Mouse (Mus musculus): Measurements from ENCODE around the gene Cwf19l1.
A peak's percentile ranks its signal among the peaks of the same experiment; 100 is the strongest.

Gene Cwf19l1

DNA sequence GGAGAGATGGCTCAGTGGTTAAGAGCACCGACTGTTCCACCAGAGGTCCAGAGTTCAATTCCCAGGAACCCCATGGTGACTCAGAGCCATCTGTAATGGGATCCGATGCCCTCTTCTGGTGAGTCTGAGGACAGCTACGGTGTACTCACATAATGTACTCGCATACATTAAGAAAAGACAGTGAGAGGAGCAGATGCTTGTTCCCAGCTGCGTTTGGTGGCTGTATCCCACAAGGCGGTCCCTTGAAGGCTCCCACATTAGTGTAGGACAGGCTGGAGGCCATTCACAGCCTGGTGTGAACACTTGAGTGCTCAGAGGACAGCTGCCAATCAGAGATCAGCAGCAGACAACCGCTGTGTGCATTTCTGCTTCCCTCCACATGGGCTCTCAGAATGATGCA is 24.0 kb downstream of the Cwf19l1 start:
- peak; percentile 61 for DNase-seq (ENCODE audit: low spot score)

DNA sequence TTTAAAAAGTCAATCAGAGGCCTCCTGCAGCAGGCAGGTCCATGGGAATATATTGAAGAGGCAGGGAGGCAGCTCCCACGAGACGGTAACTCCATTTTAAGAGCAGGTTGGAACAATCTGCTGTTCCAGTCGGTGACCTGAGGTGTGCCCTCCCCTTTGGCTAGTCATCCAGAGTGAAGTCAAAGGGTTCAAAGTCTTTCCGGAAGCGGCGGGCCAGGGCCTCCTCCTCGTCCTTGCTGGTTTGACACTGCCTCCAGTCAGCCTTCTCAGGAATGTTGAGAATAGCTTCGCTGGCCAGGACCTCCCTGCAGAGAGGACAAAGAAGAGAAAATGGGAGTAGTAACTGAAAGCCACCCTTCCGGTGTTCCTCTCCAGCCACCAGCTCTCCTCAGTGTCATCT is 25.3 kb downstream of the Cwf19l1 start:
- no peak for DNase-seq (ENCODE audit: low spot score)

DNA sequence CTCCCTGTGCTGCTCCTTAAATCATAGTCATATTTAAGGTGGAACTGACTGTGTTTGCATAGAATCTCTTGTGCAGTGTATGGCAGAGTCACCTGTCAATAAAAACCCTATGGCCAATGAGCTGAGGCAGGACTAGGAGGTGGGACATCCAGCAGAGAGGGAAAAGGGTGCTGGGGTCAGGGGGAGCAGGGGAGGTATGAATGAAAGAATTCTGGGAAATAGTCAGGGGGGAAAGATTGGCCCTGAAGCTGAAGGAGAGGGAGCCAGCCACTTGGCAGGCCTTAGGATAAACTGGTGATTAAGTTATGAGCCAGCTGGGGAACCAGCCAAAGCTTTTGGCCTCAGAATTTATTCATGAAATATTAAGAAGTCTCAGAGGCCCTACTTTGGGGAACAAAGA is 26.7 kb downstream of the Cwf19l1 start:
- no peak for DNase-seq (ENCODE audit: low spot score)

DNA sequence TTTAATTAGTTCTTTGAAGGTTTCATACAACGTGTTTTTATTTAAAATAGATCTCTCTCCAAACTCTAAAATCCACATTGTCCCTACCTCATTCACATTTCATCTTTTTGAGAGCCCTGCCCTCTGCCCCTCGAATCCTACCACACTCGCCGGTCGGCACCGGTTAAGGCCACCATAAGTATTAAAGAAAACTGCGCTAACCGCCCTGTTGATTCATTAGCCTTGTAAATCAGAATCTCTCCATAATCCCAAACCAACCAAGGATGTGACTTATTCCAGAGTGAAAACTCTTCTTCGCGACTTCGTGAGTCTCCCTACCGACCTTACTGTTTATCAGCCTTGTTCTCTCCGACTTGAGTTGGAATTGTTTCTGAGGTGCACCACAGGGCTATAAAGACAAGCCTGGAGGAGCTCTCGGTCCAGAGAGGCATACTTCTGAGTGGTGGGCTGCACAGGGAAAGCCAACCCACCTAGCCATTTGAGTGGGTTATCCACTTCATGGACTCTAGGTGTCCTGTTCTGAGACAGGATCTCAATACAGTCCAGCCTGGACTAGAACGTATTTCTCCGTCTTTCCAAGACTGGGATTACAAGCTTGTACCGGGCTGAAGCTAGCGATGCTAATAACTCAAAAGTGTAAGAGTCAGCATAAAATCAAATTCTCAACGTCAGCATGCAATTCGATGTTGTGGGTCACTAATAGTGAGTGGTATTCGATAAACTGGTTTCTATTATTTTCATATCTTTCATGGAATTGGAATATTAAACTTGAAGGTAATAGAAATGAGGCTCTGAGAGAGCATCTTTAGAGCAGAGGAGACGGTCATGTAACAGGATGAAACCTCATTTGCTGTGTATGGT is 27.8 kb downstream of the Cwf19l1 start:
- no peak for DNase-seq (ENCODE audit: low spot score)

DNA sequence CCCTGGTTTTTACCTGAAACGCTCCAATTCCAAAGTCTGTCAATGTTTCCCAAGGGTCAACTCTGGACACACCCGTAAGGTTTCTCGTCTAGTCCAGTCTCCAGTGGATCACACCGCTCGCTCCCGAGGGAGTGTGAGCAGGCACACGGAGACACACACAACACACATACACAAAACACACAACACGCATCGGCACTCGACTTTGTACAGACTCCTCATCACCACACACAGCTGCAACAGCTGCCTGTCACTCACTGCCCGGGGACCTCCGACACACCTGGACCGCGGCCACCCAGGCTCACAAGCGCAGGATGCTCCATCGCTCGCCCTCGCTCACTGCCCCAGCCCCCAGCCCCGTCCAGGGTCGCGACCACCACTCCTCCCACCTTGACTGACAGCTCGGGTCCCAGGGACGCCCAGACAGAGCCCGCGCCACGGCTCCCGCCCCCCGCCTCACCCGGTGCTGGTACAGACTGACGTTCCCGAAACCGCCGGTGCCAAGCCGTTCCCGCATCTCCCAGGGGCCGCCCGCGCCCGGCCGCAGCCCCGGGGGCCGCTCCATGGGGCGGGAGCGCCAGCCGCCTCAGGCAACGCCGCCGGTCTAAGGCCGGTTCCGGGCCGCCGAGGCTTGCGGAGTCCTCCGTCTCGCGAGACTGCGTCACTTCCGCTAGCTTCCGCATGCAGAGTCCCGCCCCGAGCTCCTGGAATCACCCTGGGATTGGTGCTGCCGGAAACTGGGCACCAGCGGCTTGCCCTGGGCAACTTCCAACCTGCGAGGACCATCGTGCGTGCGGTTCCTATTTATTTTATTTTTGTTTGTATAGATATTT is 28.6 kb downstream of the Cwf19l1 start, which contains the start of gene Chuk:
TSS of gene Chuk (minus strand) at position 650 of the 830 bp plus-strand sequence.
- peak; percentile 99 for DNase-seq (ENCODE audit: low spot score)

DNA sequence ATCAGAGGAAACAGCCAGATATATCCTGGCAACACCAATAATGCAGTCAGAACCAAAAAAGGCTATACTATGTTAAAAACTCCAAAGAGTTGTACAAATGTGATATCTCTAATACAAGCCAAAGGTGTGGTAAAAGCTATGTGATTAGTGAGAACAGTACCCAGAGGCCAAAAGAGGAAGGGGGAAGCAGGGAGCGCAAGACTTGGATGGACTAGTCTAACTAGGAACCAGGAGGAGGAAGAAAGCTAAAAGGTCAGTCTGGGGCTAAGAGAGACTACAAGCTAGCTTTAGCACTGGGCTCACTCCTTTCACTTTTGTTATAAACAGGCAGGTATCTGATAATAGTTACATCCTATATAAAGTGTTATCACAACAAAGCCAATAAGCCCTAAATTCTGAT is 31.3 kb downstream of the Cwf19l1 start:
- DNase-seq (ENCODE audit: low spot score) = no peak

DNA sequence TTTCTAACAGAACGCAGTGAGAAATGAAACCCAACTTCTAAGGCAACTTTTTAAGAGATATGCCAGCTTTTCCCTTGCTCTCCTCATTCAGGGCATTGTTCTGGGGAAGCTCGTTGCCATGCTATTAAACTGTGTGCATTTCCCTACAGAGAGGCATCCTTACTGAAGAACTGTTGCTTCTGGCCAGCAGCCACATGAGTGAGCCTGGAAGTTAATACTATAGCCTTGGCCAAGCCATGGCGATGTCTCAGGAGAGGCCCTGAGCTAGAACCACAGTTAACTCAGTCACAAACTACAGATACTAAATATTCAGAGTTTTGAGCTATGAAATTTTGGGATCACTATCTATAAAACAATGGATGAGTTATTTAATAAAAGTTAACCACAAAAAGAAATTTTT is 32.7 kb downstream of the Cwf19l1 start:
- DNase-seq (ENCODE audit: low spot score) = no peak

DNA sequence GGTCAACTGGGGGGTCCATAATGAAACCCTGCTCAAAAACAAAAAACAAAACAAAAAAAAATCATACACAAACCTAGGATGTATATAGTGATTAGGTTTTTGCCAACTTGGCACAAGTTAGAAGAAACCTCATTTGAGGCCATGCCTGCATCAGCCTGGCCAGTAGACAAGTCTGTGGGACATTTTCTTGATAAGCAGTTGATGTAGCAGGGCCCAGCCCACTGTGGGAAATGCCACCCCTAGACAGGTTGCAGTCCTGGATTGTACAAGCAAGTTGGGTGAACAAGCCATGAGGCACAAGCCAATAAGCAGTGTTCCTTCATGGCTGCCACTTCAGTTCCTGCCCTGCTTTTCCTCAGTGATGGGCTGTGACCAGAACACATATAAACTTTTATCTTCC is 34.8 kb downstream of the Cwf19l1 start:
- DNase-seq (ENCODE audit: low spot score) = no peak

DNA sequence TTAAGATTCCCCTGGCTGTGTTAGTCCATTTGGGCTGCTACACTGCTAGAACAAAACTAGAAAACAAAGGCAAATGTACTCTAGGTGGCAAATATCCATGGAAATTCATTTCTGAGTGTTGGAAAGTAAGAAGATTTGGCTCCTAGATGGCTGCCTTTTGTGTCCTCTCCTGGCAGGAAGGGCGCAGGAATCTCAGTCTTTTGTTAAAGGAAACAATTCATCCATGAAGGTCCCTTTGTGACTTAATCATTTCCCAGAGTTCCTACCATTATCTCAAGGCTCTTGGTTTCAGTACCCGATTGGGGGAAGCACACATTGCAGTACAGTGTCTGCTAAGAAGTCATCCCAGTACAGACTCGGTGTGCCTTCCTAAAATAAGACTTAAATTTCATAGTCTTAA is 49.4 kb downstream of the Cwf19l1 start:
- DNase-seq (ENCODE audit: low spot score) = peak; percentile 28

DNA sequence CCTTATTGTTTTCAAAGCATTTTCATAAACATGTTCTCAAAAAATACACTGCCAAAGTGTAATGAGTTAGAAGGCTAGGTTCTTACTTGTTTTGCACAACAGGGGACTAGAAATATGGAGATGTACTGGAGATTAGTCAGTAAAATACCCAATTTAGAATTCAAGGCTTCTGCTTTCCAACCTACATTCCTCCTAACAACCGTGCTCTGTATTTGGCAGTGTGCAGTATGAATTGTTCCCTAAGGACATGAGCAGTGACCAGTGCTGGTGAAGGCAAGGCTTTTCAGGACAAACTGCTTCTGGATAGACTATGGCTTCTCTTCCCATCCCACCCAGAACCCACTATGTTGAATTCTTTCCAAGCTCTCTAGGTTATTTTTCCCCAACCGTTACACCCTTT is 54.8 kb downstream of the Cwf19l1 start:
- no peak for DNase-seq (ENCODE audit: low spot score)

DNA sequence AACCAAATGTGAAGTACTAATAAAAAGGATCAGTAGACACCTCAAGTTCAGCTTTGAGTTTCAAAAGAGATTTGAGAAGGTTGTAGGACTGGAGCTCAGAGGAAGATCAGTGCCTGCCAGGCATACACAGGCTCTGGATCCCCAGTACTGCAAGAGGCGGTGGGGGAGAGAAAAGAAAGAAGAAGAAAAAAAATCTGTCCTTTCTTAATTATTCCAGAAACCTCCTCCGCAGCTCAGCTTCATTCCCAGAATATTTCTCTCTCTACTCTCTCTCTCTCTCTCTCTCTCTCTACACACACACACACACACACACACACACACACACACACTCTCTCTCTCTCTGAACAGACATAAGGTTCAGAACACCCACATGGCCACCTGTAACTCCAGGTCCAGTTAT is 55.7 kb downstream of the Cwf19l1 start:
- DNase-seq (ENCODE audit: low spot score) = no peak

DNA sequence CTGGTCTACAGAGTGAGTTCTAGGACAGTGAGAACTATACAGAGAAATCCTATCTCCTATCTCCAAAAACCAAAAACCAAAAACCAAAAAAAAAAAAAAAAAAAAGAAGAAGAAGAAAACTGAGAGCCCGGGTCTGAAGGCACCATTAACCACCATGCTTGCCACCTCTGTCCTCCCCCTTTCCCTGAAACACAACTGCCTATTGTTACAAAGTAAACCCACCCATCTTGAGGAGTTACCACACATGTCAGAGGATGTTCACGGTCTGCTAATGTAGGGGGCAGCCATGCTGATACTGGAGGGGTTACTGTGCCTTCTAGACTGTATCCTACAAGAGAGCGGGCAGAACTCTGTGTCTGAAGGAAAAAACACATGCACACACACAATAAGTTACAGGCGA is 58.7 kb downstream of the Cwf19l1 start:
- DNase-seq (ENCODE audit: low spot score) = no peak

DNA sequence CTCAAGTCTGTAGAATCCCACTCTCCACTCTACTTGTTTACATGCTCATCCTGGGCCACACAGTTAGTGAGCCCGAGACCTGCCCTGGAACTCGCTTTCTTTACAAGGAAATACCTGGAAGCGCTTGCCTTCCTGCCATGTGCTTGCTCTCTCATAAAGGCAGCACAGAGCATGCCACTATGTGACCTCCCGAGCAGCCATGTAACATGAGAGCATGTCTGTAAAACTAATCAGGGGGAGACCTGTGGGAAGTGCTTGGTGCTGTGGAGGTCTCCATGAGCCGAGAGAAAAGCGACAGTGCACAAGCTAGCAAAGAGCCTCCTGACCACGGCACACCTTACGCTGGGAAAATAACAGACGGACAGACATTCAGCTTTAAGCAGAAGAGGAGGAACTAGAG is 59.2 kb downstream of the Cwf19l1 start:
- DNase-seq (ENCODE audit: low spot score) = peak; percentile 39

DNA sequence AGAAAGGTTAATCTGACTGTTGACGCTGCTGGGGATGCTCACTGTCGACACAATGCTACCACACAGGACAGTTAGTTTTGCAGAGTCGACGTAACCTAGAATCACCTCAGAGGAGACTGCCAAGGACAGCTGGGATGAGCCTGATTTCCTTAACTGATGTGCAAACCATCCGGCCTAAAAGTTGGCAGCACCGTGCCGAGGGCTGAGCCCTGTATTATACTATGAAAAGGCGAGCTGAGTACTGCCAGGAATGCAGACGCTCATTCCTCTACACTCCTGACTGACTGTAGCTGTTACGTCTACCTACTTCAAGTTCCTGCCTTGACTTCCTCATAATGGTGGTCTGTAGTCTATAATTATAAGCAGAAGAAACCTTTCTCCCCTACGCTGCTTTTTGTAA is 60.7 kb downstream of the Cwf19l1 start:
- DNase-seq (ENCODE audit: low spot score) = no peak

DNA sequence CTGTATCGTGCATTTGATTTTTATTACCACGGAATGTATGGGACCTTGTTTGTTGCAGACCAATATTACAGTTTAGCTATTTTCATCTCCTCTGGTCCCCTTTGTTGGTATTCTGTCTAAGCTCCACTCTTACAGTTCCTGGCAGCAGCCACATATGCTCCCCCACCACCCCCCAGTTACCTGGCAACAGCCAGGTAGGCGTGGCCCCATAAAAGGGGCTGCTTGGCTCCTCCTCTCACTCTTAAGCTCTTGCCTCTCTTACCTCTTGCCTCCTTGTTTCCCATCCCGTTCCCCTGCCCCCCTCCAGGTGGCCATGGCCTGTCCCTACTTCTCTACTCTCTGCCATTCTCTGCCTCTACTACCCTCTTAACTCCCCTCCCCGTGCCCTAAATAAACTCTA is 64.5 kb downstream of the Cwf19l1 start:
- DNase-seq (ENCODE audit: low spot score) = no peak

DNA sequence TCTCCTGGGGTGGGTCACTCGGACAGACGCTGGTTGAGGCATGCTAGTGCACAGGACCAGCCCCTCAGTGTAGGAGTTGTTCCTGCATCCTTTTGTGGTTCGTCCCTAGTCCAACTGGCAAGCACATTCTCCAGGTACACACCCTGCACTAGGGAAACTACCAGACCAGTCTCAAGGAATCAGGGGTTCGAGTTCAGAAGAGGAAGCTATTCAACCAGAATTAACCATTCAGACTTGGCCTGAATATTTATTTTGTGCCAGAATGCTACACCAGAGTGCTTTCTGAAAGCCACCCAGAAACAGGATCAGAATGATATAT is 65.8 kb downstream of the Cwf19l1 start:
- no peak for DNase-seq (ENCODE audit: low spot score)

DNA sequence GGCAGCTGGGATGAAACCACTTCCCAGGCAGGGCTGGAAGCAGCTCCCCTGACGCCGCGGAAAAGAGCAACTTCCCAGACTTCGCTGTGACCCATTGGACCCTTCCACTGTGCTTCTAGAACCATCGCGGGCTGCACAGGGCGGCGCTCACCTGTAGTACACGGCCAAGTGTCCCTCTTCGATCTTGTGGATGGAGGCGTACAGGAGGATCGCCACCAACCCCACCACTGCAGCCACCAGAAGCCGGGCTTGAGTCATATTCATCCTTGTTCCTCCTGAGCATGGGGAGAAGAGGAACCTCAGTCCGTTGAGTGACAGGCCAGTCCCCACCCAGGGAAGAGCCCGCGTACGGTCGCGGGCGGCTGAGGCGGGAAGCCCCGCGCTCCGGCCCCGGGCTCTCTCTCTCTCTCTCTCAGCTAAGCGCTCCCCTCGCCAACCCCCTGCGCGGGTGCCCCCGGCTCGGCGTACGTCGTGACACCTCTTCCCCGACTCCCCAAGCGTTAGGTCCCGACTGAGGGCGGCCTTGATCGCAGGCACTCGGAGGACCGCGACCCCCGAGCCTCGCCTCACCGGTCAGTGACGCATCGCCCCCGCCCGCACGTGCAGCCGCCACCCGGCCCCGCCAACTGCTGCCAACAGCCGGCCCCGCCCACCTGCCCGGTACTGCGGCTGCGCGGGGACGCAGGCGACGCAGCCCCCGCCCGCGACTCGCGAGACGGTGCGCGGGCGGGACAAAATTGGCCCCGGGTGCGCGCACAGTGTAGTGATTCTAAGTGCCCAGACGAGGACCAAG is 66.4 kb downstream of the Cwf19l1 start, which contains the start of gene Erlin1:
TSS of gene Erlin1 (minus strand) at position 665 of the 793 bp plus-strand sequence.
- DNase-seq (ENCODE audit: low spot score) = peak; percentile 92

DNA sequence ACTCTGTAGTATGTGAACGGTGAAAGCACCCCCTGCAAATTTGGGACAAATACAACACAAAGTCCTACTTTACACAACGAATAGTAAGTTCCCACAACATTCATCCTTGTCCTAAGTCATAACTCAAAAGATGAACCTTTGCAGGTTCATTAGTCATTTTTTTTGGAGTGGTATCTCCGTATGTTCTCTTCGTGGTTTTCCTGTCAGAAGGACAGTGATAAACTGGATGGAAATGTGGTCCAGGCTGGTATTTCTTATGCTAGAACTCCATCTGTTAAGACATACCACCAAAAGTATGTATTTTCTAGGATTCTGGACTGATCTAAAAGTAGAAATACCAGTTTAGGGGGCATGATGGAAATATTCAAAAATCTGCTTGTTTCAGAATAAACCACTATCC is 67.4 kb downstream of the Cwf19l1 start:
- no peak for DNase-seq (ENCODE audit: low spot score)

DNA sequence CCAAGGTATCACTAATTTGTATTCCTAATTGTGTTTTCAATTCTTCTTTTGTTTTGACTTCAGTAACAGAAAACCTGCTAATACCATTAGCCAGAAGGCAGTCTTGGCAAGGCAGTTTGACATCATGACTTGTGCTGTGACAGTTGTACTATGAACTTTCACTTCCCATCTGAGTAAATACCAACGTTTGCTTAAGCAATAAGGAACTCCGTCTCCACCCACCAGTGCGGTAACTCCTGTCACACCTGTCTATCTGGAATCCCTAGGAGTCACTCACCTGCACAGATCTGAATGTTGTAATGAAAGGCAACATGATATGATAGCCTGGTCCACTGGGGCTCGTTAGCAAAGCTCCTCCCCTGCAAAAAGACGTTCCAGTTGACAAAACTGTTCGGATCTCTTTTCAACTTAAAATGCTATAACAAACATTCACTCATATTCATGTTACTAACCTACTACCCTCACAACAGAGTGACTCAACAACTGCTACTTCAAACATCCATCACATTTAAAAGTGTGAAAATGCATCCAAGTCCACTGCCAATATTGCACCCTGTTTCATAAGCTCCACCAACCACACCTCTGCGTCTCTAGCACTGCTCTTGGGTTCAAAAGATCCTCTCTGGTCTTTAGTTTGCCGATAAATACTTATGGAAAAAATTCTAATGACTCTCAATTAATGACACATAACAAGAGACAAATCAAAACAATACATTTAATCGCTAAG is 68.2 kb downstream of the Cwf19l1 start:
- no peak for DNase-seq (ENCODE audit: low spot score)

DNA sequence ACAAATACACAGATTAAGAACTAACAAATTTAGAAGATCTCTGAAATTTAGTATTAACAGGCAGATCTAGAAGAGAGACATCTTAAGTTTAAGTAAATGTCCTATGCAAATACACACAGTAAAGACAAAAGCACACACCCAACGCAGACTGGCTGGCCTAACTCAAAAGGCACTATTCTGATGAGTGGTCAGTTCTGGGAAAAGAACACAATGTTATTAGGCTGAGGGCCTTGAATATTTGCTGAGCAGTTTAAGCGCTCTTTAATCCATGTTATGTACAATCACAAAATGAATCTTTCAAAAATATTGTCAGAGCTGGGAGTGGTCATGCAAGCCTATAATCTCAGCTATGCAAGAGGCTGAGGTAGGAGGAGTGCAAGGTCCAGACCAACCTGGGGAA is 70.9 kb downstream of the Cwf19l1 start:
- no peak for DNase-seq (ENCODE audit: low spot score)

DNA sequence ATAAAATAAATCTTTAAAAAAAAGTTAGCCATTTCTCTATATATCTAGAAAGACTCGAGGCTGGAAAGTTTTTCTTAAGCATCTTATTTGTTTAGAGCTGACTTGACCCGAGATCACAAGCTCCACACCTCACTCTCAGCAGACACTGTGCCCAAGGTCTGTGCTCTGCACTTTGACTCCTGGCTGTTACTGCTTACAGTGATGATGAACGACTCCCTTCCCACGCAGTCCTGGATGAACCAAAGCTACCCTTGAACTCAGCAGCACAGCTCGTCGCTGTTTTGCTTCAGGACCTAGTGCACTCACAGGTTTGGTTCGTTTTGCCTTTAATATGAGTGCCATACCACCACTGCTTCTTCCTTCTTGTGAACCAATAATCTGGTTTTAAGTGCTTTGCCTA is 71.9 kb downstream of the Cwf19l1 start:
- DNase-seq (ENCODE audit: low spot score) = no peak

DNA sequence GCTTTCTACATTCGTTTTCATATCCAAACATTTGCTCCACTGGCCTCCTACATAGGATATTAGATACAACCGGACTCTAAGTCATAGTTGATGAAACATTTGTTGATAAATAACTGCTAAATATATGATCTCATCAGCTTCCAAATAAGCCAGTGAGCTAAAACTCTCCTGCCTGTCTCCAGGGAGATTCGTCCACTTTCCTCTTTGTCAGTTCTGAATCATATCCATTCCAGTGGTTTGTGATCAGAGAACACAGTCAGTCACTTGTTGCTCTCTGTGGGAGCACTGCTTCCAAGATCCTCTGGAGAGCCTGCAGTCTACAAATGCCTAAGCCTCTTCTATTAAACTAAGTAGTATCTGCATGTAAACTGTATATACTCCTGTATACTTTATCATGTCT is 75.5 kb downstream of the Cwf19l1 start:
- no peak for DNase-seq (ENCODE audit: low spot score)
